Comparison of ENCODE assay signal across 8 mouse cellular contexts in the genomic region with DNA sequence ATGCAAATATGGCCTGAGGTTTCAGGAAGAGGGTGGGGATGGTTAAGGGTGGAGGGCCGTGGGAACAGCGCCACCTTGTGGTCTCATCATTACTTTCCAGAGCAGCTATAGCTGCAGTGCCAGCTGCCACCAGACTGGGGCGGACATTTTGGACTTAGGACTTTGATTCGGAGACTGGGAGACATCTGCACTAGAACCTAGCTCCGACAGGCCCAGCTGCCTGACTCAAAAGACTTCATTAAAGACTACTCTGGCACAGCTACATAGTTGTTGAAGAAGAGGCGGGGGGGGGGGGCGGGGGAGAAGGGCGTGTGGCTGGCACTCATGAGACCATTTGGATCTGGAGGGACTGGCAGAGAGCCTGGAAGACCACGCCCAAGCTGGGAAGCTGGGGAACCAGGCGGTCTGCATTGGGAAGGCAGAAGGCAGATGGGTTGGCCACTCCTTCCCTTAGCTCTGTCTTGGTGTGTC. TPM values are rescaled to one million over a fixed set of nuclear protein-coding genes. Genes with fewer than 3 reads are reported as not detected.
DNase-seq lines count a peak whose midpoint lies in the region; ATAC-seq lines count a peak whose summit lies in the region.

No protein-coding gene starts in this region.

- H3K36me3 ChIP-seq in hindbrain, embryonic 13.5 days = no peaks in the 10 kb centered on the region

- peak; percentile 63 for ATAC-seq in hindbrain, embryonic 13.5 days (ENCODE audit: low FRiP score)

- no peaks in the 10 kb centered on the region for H3K27me3 ChIP-seq in hindbrain, embryonic 13.5 days

- WGBS in hindbrain, embryonic 13.5 days = 5% methylated on average over 9 of the region's 10 CpGs

- H3K27ac ChIP-seq in hindbrain, embryonic 13.5 days = no peak overlapping the region

- H3K4me3 ChIP-seq in hindbrain, embryonic 13.5 days = no peak overlapping the region

- H3K4me1 ChIP-seq in hindbrain, embryonic 13.5 days (replicated peaks) = peaks cover 6% of the 10 kb centered on the region

- DNase-seq in Muller cell, postnatal 12 days (ENCODE audit: inconsistent ontology term) = peak; percentile 85
- peak; percentile 86 for DNase-seq in cerebellum, adult 9-11 months
- DNase-seq in frontal cortex, postnatal 14 days (ENCODE audit: low spot score in 2 of 2) = peak; percentile 77
- peak; percentile 83 to 88 for DNase-seq in layer of hippocampus, postnatal 14 days (ENCODE audit: low spot score in 2 of 2)
- DNase-seq in lung, postnatal 10 days = peak; percentile 92
- DNase-seq in retina, adult 2 months (ENCODE audit: low read depth, low spot score) = peak; percentile 61
- DNase-seq in thymus, postnatal 25 days = peak; percentile 67

- no peaks in the 10 kb centered on the region for H3K9me3 ChIP-seq in hindbrain, embryonic 13.5 days

- 0 out of 2 replicates have a peak overlapping the region, but pooled peaks have one; percentile 13 for H3K4me2 ChIP-seq in hindbrain, embryonic 13.5 days

- no peak overlapping the region for H3K9ac ChIP-seq in hindbrain, embryonic 13.5 days

RNA-seq across cellular contexts. Expression of a gene that starts 21.4 kb away (rescaled TPM):
- polyA plus RNA-seq in hindbrain, embryonic 13.5 days (2015; fragmentation: Nextera tagmentation; extraction: Ambion mirVana) = 25.6 and 33.4 TPM in 2 replicates
- 100 to 1,000 TPM; 162 to 171 TPM for total RNA-seq in layer of hippocampus, postnatal 14 days (2021)

RNA-seq across cellular contexts. Expression of a gene that starts 45.4 kb away (rescaled TPM):
- polyA plus RNA-seq in hindbrain, embryonic 13.5 days (2015; fragmentation: Nextera tagmentation; extraction: Ambion mirVana) = 1.5 and 1.9 TPM in 2 replicates
- total RNA-seq in layer of hippocampus, postnatal 14 days (2021) = 100 to 1,000 TPM; 573 to 577 TPM
